Mouse (Mus musculus): Measurements from ENCODE around the gene Acin1. TPM values are rescaled to one million over a fixed set of nuclear protein-coding genes. Genes with fewer than 3 reads are reported as not detected.

Gene Acin1
- total and polyA plus RNA-seq, 2 experiments = 39.7 to 49.1 TPM

DNA sequence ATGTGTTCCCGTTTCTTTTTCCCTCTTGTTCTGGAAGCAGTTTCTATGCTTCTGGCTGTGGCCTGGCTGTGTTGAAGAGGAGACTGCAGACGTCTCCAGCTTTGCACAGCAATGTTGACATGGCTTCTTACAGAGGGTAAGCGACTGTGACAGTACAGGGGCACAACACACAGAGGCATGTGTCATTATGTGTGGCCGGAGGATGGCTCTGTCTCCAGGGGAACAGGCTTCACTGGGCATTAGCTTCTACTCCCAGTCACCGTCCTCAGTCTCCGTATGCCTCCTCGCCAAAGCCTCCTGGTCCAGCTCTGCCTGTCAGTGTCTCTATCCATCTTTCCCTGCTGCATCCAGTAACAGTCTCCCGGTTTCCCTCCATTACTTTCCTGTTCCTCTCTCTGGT lies 79.5 kb downstream of the Acin1 start:
- TF ChIP-seq POLR2A (IDR thresholded peaks at IDR 0.05; ENCODE audit: extremely low read depth, insufficient read depth, low read length) = no peak
- no peak for TF ChIP-seq CTCF (IDR thresholded peaks at IDR 0.05; ENCODE audit: low read depth, low read length)
- no peaks in the 10 kb centered on the region for H3K79me2 ChIP-seq (ENCODE audit: control insufficient read depth, insufficient read depth, low read length)
- DNase-seq (ENCODE audit: extremely low read depth, low read depth, low spot score) = no peak
- H3K9ac ChIP-seq (ENCODE audit: low read depth, low read length) = no peak overlapping the region
- H3K4me3 ChIP-seq (ENCODE audit: insufficient read depth, low read depth, low read length) = no peak overlapping the region
- 87% methylated on average over 8 of the region's 8 CpGs for WGBS
- peaks cover 7% of the 10 kb centered on the region for H3K4me1 ChIP-seq (ENCODE audit: control insufficient read depth, insufficient read depth, low read length)
- peaks cover 3% of the 10 kb centered on the region; the same call in 1 of the 2 replicates for H3K36me3 ChIP-seq (ENCODE audit: control insufficient read depth, insufficient read depth, low read length)
- H3K27me3 ChIP-seq (ENCODE audit: control insufficient read depth, insufficient read depth, low read length) = no peaks in the 10 kb centered on the region
- H3K27ac ChIP-seq (replicated peaks; ENCODE audit: insufficient read depth, low read depth, low read length) = no peak overlapping the region

DNA sequence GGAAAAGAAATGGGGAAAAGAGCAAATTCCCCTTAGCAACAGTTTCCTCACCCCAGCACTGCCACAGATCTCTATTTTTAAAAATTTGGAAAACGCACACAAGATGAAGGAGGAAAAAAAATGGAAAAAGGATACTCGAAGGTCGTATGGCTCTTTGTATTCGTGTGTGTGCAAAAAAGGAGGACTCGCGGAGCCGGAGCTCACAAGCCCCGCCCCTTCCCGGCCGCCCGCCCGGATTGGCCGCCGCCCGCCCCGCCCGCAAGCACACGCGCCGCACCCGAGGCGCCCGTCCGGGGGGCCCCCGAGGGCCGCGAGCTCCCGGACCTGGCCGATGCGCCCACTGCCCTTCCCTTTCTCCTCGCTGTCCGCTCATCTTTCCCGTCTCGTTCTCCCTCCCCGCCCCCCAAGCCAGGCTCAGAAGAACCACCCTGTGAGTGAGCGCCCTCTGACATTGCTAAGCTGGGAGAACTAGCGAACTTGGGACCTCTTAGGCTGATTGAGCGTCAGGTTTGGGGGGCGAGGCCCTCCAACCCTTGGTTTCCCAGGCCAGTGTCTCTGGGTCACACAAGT lies 80.9 kb downstream of the Acin1 start, which contains the start of gene 4931414P19Rik:
4931414P19Rik (minus strand) TSS at position 242 of the 570 bp plus-strand sequence.
- 0 out of 2 replicates have a peak, but pooled peaks have one; percentile 16 for TF ChIP-seq POLR2A (IDR thresholded peaks at IDR 0.05; ENCODE audit: extremely low read depth, insufficient read depth, low read length)
- no peak for TF ChIP-seq CTCF (IDR thresholded peaks at IDR 0.05; ENCODE audit: low read depth, low read length)
- H3K27me3 ChIP-seq (ENCODE audit: control insufficient read depth, insufficient read depth, low read length) = no peaks in the 10 kb centered on the region
- no peaks in the 10 kb centered on the region for H3K79me2 ChIP-seq (ENCODE audit: control insufficient read depth, insufficient read depth, low read length)
- peak within 1 kb of the TSS; percentile 6; the same call in 1 of the 2 replicates for H3K27ac ChIP-seq (replicated peaks; ENCODE audit: insufficient read depth, low read depth, low read length)
- peak; percentile 50 for DNase-seq (ENCODE audit: extremely low read depth, low read depth, low spot score)
- WGBS = 2% methylated on average over 39 of the region's 39 CpGs
- H3K4me3 ChIP-seq (ENCODE audit: insufficient read depth, low read depth, low read length) = peak within 1 kb of the TSS; percentile 71
- peaks cover 7% of the 10 kb centered on the region for H3K4me1 ChIP-seq (ENCODE audit: control insufficient read depth, insufficient read depth, low read length)
- peak within 1 kb of the TSS; percentile 72 for H3K9ac ChIP-seq (ENCODE audit: low read depth, low read length)
- no peaks in the 10 kb centered on the region for H3K36me3 ChIP-seq (ENCODE audit: control insufficient read depth, insufficient read depth, low read length)

- peak overlapping the region; percentile 49 for H3K27ac ChIP-seq (replicated peaks; ENCODE audit: insufficient read depth, low read depth, low read length)
- peak overlapping the region; percentile 50 for H3K4me3 ChIP-seq (ENCODE audit: insufficient read depth, low read depth, low read length)
- TF ChIP-seq CTCF (IDR thresholded peaks at IDR 0.05; ENCODE audit: low read depth, low read length) = no peak
- TF ChIP-seq POLR2A (IDR thresholded peaks at IDR 0.05; ENCODE audit: extremely low read depth, insufficient read depth, low read length) = no peak
- no peak overlapping the region for H3K9ac ChIP-seq (ENCODE audit: low read depth, low read length)
- H3K36me3 ChIP-seq (ENCODE audit: control insufficient read depth, insufficient read depth, low read length) = no peaks in the 10 kb centered on the region
- peaks cover 7% of the 10 kb centered on the region for H3K4me1 ChIP-seq (ENCODE audit: control insufficient read depth, insufficient read depth, low read length)
- DNase-seq (ENCODE audit: extremely low read depth, low read depth, low spot score) = no peak
- 84% methylated on average over 8 of the region's 8 CpGs for WGBS
- no peaks in the 10 kb centered on the region for H3K79me2 ChIP-seq (ENCODE audit: control insufficient read depth, insufficient read depth, low read length)
- H3K27me3 ChIP-seq (ENCODE audit: control insufficient read depth, insufficient read depth, low read length) = no peaks in the 10 kb centered on the region
Measured at GRCm38 (mm10) chr14:54603686-54604085, 83.0 kb downstream of the Acin1 start.

- DNase-seq (ENCODE audit: extremely low read depth, low read depth, low spot score) = peak; percentile 88
- Histone ChIP-seq H3K36me3 (ENCODE audit: control insufficient read depth, insufficient read depth, low read length) (no peaks in the 10 kb centered on the region), H3K27me3 (ENCODE audit: control insufficient read depth, insufficient read depth, low read length) (no peaks in the 10 kb centered on the region), H3K4me1 (ENCODE audit: control insufficient read depth, insufficient read depth, low read length) (peaks cover 7% of the 10 kb centered on the region), H3K79me2 (ENCODE audit: control insufficient read depth, insufficient read depth, low read length) (no peaks in the 10 kb centered on the region), H3K27ac (replicated peaks; ENCODE audit: insufficient read depth, low read depth, low read length) (peak overlapping the region; percentile 57), H3K4me3 (ENCODE audit: insufficient read depth, low read depth, low read length) (peak overlapping the region; percentile 85), H3K9ac (ENCODE audit: low read depth, low read length) (peak overlapping the region; percentile 78)
- under 1% methylated on average over 46 of the region's 46 CpGs for WGBS
- TF ChIP-seq CTCF (IDR thresholded peaks at IDR 0.05; ENCODE audit: low read depth, low read length) (no peak), POLR2A (IDR thresholded peaks at IDR 0.05; ENCODE audit: extremely low read depth, insufficient read depth, low read length) (0 out of 2 replicates have a peak, but pooled peaks have one; percentile 29)
Measured at GRCm38 (mm10) chr14:54603038-54603654, 83.6 kb downstream of the Acin1 start.

- 57% methylated on average over 4 of the region's 4 CpGs for WGBS
- Histone ChIP-seq H3K36me3 (ENCODE audit: control insufficient read depth, insufficient read depth, low read length) (no peaks in the 10 kb centered on the region), H3K79me2 (ENCODE audit: control insufficient read depth, insufficient read depth, low read length) (no peaks in the 10 kb centered on the region), H3K27me3 (ENCODE audit: control insufficient read depth, insufficient read depth, low read length) (no peaks in the 10 kb centered on the region), H3K4me1 (ENCODE audit: control insufficient read depth, insufficient read depth, low read length) (peaks cover 7% of the 10 kb centered on the region), H3K27ac (replicated peaks; ENCODE audit: insufficient read depth, low read depth, low read length) (no peak overlapping the region), H3K4me3 (ENCODE audit: insufficient read depth, low read depth, low read length) (peak overlapping the region; percentile 85; the same call in 1 of the 2 replicates), H3K9ac (ENCODE audit: low read depth, low read length) (no peak overlapping the region)
- TF ChIP-seq CTCF (IDR thresholded peaks at IDR 0.05; ENCODE audit: low read depth, low read length) (no peak), POLR2A (IDR thresholded peaks at IDR 0.05; ENCODE audit: extremely low read depth, insufficient read depth, low read length) (no peak)
- DNase-seq (ENCODE audit: extremely low read depth, low read depth, low spot score) = no peak
Measured at GRCm38 (mm10) chr14:54602613-54603012, 84.1 kb downstream of the Acin1 start.

GRCm38 (mm10) chr14:54601601-54602000 lies 85.1 kb downstream of the Acin1 start:
- 89% methylated on average over 2 of the region's 2 CpGs for WGBS
- Histone ChIP-seq H3K36me3 (ENCODE audit: control insufficient read depth, insufficient read depth, low read length) (no peaks in the 10 kb centered on the region), H3K4me3 (ENCODE audit: insufficient read depth, low read depth, low read length) (no peak overlapping the region), H3K27me3 (ENCODE audit: control insufficient read depth, insufficient read depth, low read length) (no peaks in the 10 kb centered on the region), H3K79me2 (ENCODE audit: control insufficient read depth, insufficient read depth, low read length) (no peaks in the 10 kb centered on the region), H3K9ac (ENCODE audit: low read depth, low read length) (no peak overlapping the region), H3K27ac (replicated peaks; ENCODE audit: insufficient read depth, low read depth, low read length) (no peak overlapping the region), H3K4me1 (ENCODE audit: control insufficient read depth, insufficient read depth, low read length) (peaks cover 7% of the 10 kb centered on the region)
- DNase-seq (ENCODE audit: extremely low read depth, low read depth, low spot score) = no peak
- TF ChIP-seq CTCF (IDR thresholded peaks at IDR 0.05; ENCODE audit: low read depth, low read length) = no peak
